Mouse (Mus musculus) c-Kit-positive CD71-positive TER-119-negative erythroid progenitor cells, embryonic 14.5 days (primary cell): Measurements from ENCODE around the gene Nufip2.
A peak's percentile ranks its signal among the peaks of the same experiment; 100 is the strongest.
"Not testable (repeated sequence)": the region's sequence is repeated elsewhere in the genome, so short reads cannot be mapped to it uniquely, and the experiment has no call there.

Source experiments
- DNase-seq: peaks from one replicate; pipeline ENCODE4 v3.0.0-alpha.2; 2013; ENCODE audit warnings: low read depth

Nufip2 gene

DNA sequence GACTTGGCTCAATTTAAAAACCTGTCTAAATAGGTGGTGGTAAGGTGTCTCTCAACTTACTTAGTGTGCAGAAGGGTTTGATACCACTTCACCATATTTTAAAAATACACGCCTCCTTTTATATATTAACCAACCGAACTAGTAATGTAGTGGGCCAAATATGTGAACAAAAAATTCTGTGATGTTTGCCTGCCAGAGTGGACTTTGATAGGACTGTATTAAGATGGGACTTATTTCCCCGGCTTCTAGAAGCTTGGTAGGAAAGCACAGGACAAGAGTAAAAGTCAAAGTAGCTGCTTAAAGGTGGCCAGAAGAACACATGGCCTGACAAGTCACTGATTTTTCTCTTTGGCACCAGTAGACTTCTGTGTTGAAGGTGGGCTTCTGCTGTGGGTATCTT, 27.8 kb downstream of the Nufip2 start:
- no peak for DNase-seq

GRCm38 (mm10) chr11:77719055-77719454, 33.1 kb downstream of the Nufip2 start:
- DNase-seq: no peak

DNA sequence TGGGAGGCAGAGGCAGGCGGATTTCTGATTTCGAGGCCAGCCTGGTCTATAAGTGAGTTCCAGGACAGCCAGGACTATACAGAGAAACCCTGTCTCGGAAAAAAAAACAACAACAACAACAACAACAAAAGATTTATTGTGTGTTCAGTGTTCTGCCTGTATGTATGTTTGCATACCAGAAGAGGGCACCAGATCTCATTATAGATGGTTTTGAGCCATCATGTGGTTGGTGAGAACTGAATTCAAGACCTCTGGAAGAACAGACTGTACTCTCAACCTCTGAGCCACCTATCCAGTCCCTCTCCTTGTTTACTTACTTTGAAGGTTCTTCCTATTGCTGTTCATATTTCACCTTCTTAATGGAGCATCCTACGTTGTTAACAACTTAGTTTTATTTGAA, 35.4 kb downstream of the Nufip2 start:
- no peak for DNase-seq

DNA sequence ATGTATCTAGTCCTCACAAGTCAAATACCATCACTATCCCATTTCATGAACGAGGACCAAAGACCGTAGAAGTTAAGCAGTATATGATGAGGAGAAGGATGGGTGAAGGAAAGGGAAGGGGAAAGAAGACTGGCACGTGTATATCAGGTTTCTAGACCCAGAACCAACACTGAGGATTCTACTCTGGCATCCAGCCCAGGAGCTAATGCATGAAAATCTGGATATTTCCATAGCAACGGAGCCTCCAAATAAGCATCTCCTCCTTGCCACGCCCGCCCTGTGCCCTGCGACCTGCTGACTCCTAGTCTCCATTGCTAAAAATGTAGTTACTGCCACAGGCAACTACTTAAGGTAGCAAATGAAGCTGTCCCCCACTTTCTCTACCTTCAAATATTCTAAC, 38.8 kb downstream of the Nufip2 start:
- no peak for DNase-seq

- DNase-seq: no peak
Observed at GRCm38 (mm10) chr11:77725183-77725582, 39.2 kb downstream of the Nufip2 start, which contains the start of gene Cryba1. Gene Cryba1 (minus strand): TSS chr11:77725283.

DNA sequence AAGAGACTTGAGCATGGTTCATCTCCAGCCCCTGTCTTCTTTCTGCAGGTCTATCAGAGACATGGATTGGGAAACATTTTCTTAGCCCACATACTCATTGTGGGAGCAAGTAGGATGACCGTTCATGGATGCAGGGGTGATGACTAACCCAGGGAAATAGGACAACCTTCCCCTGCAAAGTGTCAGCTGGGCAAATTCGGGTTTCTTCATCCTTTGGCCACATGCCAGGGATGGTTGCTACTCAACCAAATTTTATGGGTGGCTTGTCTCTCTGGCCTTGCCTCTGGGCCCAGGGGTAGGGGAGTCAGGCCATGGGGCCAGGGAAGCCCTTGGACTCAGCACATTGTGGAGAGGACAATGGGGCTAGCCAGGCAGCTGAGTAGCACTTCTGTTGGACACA, 42.6 kb downstream of the Nufip2 start:
- no peak for DNase-seq

DNA sequence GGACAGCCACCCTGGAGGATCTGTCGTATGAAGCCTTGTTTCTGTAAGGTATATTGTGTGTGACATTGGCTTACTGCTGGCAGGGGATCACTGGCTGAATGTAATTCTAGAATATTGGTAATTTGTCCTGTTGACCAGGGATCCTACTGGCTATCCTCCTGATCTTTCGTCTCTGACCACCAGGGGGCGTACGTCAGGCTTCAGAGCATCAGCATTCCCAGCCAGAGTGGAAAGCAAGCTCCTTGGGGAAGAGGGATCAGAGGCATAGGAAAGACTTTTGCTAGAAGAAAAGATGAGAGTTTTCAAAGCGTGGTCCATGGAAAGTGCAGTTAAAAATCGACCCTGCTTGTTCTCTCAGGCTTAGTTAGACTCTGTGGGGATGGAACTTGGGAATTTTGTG, 51.3 kb downstream of the Nufip2 start:
- peak; percentile 46 for DNase-seq

DNA sequence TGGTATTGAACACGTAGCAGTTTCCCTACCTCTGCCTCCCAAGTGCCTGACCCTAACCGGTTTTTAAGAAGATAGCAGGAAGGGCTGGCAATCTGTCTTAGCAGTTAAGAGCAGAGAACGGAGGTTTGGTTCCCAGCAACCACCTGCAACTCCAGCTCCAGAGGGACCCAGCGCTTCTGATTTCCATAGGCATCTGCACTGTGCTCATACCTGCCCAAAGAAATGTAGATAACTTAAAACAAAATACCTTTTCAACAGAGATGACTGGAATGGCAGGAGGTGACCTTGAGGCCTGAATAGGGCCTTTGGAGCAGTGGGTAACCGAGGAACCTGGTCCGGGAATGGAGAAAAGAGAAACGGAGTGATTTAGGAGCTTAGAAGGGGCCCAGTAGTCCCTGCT, 52.6 kb downstream of the Nufip2 start:
- DNase-seq: no peak

DNA sequence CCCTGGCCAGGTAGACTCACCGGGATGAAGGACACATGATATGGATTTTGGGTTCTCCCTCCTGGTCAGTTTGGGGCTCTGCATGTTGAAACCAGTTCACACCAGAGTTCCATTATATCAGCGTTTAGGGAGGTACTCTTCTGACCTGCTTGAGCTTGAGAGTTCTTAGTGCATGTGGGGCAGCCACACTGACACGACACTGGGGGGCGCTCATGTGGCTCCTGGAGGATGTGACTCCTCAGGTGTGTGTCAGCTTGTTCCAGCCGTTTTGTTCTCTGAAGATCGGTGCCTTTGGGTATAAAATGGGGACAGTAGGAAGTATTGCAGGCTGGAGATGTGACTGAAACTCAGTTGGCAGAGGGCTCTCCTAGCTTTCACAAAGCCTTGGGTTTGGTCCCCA, 58.0 kb downstream of the Nufip2 start:
- DNase-seq: no peak

- DNase-seq: no peak
Observed at GRCm38 (mm10) chr11:77746652-77747051, 60.7 kb downstream of the Nufip2 start.

GRCm38 (mm10) chr11:77747103-77747502, 61.1 kb downstream of the Nufip2 start:
- DNase-seq: not testable (repeated sequence)

DNA sequence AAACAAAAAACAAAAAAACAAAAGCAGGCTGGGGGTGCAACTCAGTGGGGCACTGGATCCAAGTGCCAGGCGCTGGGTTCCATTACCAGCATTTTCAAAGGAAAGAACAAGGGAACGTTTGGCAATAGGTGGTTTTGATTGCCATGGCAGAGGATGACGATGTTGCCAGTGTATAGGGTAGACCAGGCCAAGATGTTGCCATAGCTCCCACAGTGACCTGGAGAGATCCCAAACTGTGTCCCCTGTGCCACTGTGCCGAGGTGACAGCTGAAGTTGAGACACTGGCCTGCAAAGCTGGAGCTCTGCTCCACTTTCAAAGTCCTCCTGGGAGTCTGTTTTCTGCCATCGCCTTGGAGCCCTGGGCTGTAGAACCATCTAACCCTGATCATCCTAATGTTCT, 63.0 kb downstream of the Nufip2 start:
- no peak for DNase-seq

DNA sequence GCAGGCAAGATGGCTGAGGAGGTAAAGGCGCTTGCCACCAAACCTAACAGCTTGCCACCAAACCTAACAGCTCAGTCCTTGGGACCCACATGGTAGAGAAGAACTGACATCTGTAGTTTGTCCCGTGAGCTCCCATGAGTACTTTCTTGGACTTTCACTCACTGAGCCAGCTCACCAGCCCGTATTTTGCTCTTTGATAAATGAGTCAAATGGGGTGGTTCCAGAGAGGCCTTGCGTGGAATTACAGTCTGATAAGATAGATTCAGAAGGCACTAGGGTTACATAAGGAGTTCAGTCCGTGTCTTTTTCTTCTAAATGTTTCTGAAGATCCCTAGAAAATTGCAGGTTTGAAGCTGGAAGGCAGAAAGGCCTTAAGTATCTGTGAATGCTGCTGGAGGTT, 66.6 kb downstream of the Nufip2 start:
- DNase-seq: no peak

DNA sequence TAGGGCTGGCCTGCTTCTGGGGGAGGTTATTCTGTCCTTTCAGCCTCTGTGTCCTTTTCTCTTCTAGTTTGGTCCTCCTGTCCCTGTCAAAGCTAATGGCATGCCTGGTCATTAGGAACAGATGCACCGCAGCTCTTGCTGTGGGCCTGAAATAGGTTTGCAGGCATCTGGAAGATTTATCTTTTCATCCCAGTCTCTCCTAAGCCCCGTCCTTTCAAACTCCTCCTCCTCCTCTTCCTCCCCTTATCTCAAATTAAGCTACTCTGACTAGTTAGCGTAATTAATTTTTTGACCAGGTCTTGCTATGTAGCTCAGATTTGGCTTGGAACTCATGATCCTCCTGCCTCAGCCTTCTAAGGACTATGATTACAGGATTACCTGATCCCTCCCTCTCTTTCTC, 67.5 kb downstream of the Nufip2 start:
- DNase-seq: no peak

GRCm38 (mm10) chr11:77760031-77760430, 74.1 kb downstream of the Nufip2 start:
- no peak for DNase-seq

- no peak for DNase-seq
Observed at GRCm38 (mm10) chr11:77762783-77763672, 77.1 kb downstream of the Nufip2 start, which contains the start of gene Myo18a. Gene Myo18a (plus strand): TSS chr11:77763246.

DNA sequence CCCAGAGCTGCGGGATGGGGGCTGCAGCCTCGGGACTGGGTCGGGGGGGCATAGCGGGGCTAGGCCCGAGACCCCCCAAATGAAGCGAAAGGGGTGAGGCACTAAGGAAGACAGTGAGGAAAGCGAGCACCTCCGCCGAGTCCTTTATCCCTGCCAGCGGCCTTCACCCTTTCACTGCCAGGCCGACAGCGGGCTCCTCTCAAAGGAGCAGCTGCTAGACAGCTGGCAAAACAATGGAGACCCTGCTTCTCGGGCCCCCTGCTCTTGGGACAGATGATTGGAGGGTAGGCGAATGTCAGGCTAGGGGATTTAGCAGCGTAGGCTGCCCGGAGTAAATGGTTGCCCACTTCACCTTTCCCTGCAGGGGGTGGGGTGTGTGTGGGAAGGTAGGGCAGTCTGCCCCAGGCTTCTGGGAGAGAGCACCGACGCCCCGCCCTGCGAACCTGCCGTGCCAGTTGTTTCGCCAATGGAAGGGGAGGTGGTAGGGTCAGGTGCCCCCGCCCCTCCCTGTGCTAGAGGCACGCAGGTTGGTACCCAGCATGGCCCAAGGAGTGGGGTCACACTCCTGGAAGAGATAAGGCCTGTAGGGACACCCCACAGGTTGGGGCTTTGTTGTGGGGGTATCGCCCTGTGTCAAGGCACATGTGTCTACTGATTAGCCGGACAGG, 77.9 kb downstream of the Nufip2 start:
- no peak for DNase-seq

- no peak for DNase-seq
Observed at GRCm38 (mm10) chr11:77764694-77765458, 78.9 kb downstream of the Nufip2 start.

DNA sequence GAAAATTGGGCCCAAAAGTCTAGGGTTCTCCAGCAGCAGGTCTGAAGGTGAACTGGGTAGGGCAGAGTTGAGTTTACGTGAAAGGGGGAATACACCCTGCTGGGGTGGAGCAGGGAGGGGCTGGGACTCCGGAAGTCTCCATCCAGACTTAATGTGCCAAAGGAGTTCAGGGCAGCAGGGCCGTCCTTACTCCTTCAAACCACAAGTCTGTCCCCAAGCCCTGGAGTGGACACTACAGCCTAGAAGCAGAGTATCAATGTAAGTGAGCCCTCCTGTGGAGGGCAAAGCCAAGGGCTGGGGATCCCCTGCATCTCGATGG, 79.5 kb downstream of the Nufip2 start:
- DNase-seq: no peak

DNA sequence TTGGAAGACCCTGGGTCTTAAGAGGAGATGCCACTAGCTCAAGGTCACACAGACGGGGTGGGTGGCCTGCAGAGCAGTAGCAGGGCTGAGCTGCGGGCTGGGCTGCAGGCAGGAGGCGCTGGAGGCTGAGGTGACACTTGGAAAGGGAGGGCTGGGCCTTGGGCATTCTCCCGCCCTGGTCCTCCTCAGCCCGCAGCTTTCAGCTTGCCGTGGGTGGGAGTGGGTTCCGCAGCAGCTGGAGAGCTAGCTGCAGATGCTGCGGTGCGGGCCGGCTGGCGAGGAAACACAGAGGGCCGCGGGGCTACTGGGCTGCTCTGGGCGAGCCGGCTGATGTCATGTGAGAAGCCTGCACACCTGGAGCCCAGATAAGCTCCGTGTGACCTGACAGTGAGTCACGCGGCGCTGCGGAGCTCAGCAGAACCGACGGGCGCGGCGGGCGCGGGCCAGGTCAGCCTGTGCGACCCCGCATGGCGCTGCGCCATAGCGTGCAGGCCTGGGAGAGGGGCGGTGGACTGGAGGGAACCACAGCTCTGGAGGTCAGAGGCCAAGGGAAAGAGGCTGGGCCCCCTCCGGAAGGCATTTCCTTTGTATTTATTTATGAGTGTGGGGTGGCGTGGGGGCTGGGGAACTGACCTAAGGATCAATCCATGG, 80.5 kb downstream of the Nufip2 start:
- no peak for DNase-seq

GRCm38 (mm10) chr11:77769496-77769895, 83.5 kb downstream of the Nufip2 start:
- DNase-seq: no peak

DNA sequence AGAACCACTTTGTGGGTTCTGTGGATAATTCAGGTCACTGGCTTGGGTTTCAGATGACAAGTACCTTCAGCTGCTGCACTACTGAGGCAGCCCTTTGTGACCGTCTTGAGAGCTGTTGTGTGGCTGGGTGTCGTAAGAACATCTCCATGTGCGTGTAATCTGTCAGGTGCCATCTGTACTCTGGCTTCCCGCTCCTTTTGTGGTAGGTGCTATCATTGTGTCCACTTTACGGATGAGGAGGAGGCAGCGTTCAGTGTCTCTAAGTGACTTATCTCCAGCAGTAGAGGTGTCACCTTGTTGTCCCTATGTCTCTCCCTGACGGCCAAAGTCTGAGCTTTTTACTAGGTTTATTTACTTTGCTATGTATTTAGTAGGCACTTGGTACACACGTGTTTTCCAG, 84.4 kb downstream of the Nufip2 start:
- no peak for DNase-seq
